Mouse (Mus musculus): Measurements from ENCODE around the gene Selenoo.

DNA sequence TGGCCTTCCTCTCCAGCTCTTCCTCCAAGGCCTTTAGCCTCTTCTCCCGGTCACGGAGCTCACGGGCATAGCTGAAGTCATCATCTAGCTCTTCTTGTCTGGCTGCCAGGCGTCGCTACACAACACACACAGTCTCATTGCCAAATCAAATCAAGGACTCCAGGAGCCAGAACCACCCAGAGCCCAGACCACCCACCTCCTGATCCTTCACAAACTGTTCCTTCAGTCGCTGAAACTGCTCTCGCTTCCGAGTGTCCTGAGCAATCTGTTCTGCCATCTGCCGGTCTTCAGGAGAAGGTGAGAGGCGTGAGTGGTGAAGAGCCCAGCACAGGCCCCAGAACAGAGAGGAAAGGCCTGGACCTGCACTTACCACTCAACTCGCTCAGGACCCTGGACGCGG lies 17.2 kb downstream of the Selenoo start:
- TF ChIP-seq POLR2A (IDR thresholded peaks at IDR 0.05; ENCODE audit: borderline replicate concordance, extremely low read depth, low read depth, low read length): no peak
- no peak for TF ChIP-seq CTCF (IDR thresholded peaks at IDR 0.05; ENCODE audit: insufficient read depth, low read length)
